Mouse (Mus musculus) T-helper 17 cell (primary cell): Measurements from ENCODE around the gene Lrig3.

Experiments
- in situ Hi-C, 2 experiments: fragments of 300-600 bp; cut with MboI, MseI; formaldehyde crosslinking; loops; 1 replicate in 1 of 2; 2 replicates in 1 of 2; pipeline ENCODE4 v1.15.1; 2025; ENCODE audit warnings: high pct_unique_total_duplicates in 2 of 2

Lrig3 gene

GRCm38 (mm10) chr10:125999561-125999960 lies 33.6 kb downstream of the Lrig3 start:
- in situ Hi-C loops: loop anchor here in 1 of 2 experiments (25.0 kb wide), 1 partner anchor 862 kb away; no protein-coding TSS in a partner anchor

GRCm38 (mm10) chr10:126000861-126001390 lies 35.0 kb downstream of the Lrig3 start:
- in situ Hi-C loops: no loop called here

- in situ Hi-C loops: no loop called here
These were observed 36.2 kb downstream of the Lrig3 start for GRCm38 (mm10) chr10:126002081-126002755.

GRCm38 (mm10) chr10:126002818-126003506 lies 37.0 kb downstream of the Lrig3 start:
- in situ Hi-C loops: no loop called here

- in situ Hi-C loops: no loop called here
These were observed 37.9 kb downstream of the Lrig3 start for GRCm38 (mm10) chr10:126003857-126004256.

- in situ Hi-C loops: no loop called here
These were observed 47.7 kb downstream of the Lrig3 start for GRCm38 (mm10) chr10:126013667-126014066.

GRCm38 (mm10) chr10:126014673-126015072 lies 48.7 kb downstream of the Lrig3 start:
- in situ Hi-C loops: no loop called here

- in situ Hi-C loops: no loop called here
These were observed 49.7 kb downstream of the Lrig3 start for GRCm38 (mm10) chr10:126015644-126016043.

- in situ Hi-C loops: no loop called here
These were observed 53.5 kb downstream of the Lrig3 start for GRCm38 (mm10) chr10:126019350-126019991.

- in situ Hi-C loops: loop anchor here in 1 of 2 experiments (10.0 kb wide), 1 partner anchor 614 kb away; no protein-coding TSS in a partner anchor
These were observed 62.8 kb downstream of the Lrig3 start for GRCm38 (mm10) chr10:126028574-126029440.

GRCm38 (mm10) chr10:126029441-126030114 lies 63.6 kb downstream of the Lrig3 start:
- in situ Hi-C loops: loop anchor here in 1 of 2 experiments (10.0 kb wide), 1 partner anchor 615 kb away; no protein-coding TSS in a partner anchor

GRCm38 (mm10) chr10:126056881-126057280 lies 90.9 kb downstream of the Lrig3 start:
- in situ Hi-C loops: no loop called here

GRCm38 (mm10) chr10:126062812-126063211 lies 96.8 kb downstream of the Lrig3 start:
- in situ Hi-C loops: no loop called here
